24 mouse cellular contexts compared by ENCODE assay signal in genomic region chr19:23041483-23042167, GRCm38 (mm10).
DNase-seq lines count a peak whose midpoint lies in the region; ATAC-seq and TF ChIP-seq lines count a peak whose summit lies in the region.
"Had no signal": no experiment of that assay in that cellular context is flagged by ENCODE, and none has a peak within 500 bp of the region (broad histone marks: within the 10 kb centered on the region; RNA-seq: fewer than 3 reads in every experiment).

No protein-coding gene starts in this region.

- 60% methylated on average over 6 of the region's 6 CpGs for WGBS in lung, embryonic 16.5 days
- WGBS in intestine, embryonic 14.5 days = 65% methylated on average over 6 of the region's 6 CpGs

- peaks cover 3% of the 10 kb centered on the region; the same call in 1 of the 2 replicates for H3K4me1 ChIP-seq in lung, embryonic 16.5 days (replicated peaks; ENCODE audit: control insufficient read depth, insufficient read depth, low read length)
- no peaks in the 10 kb centered on the region for H3K4me1 ChIP-seq in intestine, embryonic 14.5 days (replicated peaks; ENCODE audit: control insufficient read depth, insufficient read depth, low read length)
- H3K4me1 ChIP-seq: embryonic facial prominence, embryonic 15.5 days; forebrain, embryonic 15.5 days; limb, embryonic 15.5 days; lung, embryonic 15.5 days; midbrain, embryonic 12.5 days had no signal

- intact Hi-C loops in left cerebral cortex, adult 2 months (cut with DNase I) = loop anchor here (5.0 kb wide), 1 partner anchor 91 kb away; no protein-coding TSS in a partner anchor

- no peak for TF ChIP-seq CTCF in left cerebral cortex, adult 2 months (IDR thresholded peaks at IDR 0.05)

- no peak overlapping the region for H3K4me2 ChIP-seq in lung, embryonic 16.5 days (ENCODE audit: low read depth, low read length)
- H3K4me2 ChIP-seq in intestine, embryonic 14.5 days (ENCODE audit: low read length) = no peak overlapping the region
- H3K4me2 ChIP-seq: embryonic facial prominence, embryonic 15.5 days; forebrain, embryonic 15.5 days; hindbrain, embryonic 13.5 days; limb, embryonic 15.5 days; lung, embryonic 15.5 days; midbrain, embryonic 12.5 days had no signal

- no peak overlapping the region for H3K4me3 ChIP-seq in lung, embryonic 16.5 days (ENCODE audit: low read length)
- no peak overlapping the region for H3K4me3 ChIP-seq in intestine, embryonic 14.5 days (ENCODE audit: low read depth, low read length)
- H3K4me3 ChIP-seq in left cerebral cortex, adult 2 months = no peak overlapping the region
- H3K4me3 ChIP-seq: embryonic facial prominence, embryonic 15.5 days; forebrain, embryonic 15.5 days; hindbrain, embryonic 13.5 days; limb, embryonic 15.5 days; lung, embryonic 15.5 days; midbrain, embryonic 12.5 days had no signal

- H3K27me3 ChIP-seq in lung, embryonic 16.5 days (ENCODE audit: control insufficient read depth, insufficient read depth, low read depth, low read length) = no peaks in the 10 kb centered on the region
- H3K27me3 ChIP-seq in intestine, embryonic 14.5 days (replicated peaks; ENCODE audit: control insufficient read depth, insufficient read depth, low read length) = no peaks in the 10 kb centered on the region
- H3K27me3 ChIP-seq: embryonic facial prominence, embryonic 15.5 days; forebrain, embryonic 15.5 days; hindbrain, embryonic 13.5 days; limb, embryonic 15.5 days; lung, embryonic 15.5 days; midbrain, embryonic 12.5 days had no signal

- H3K9me3 ChIP-seq in lung, embryonic 16.5 days (ENCODE audit: control insufficient read depth, low read length) = no peaks in the 10 kb centered on the region
- H3K9me3 ChIP-seq in intestine, embryonic 14.5 days (ENCODE audit: control insufficient read depth, low read length) = no peaks in the 10 kb centered on the region
- H3K9me3 ChIP-seq: embryonic facial prominence, embryonic 15.5 days; forebrain, embryonic 15.5 days; hindbrain, embryonic 13.5 days; limb, embryonic 15.5 days; lung, embryonic 15.5 days; midbrain, embryonic 12.5 days had no signal

- no peak overlapping the region for H3K9ac ChIP-seq in lung, embryonic 16.5 days (ENCODE audit: low read length)
- no peak overlapping the region for H3K9ac ChIP-seq in intestine, embryonic 14.5 days (ENCODE audit: low read length)
- H3K9ac ChIP-seq: embryonic facial prominence, embryonic 15.5 days; forebrain, embryonic 15.5 days; hindbrain, embryonic 13.5 days; limb, embryonic 15.5 days; liver, embryonic 14.5 days; lung, embryonic 15.5 days; midbrain, embryonic 12.5 days had no signal

- no peak overlapping the region for H3K27ac ChIP-seq in lung, embryonic 16.5 days (ENCODE audit: low read length)
- H3K27ac ChIP-seq in intestine, embryonic 14.5 days (ENCODE audit: low read depth) = no peak overlapping the region
- no peak overlapping the region for H3K27ac ChIP-seq in left cerebral cortex, adult 2 months
- H3K27ac ChIP-seq: embryonic facial prominence, embryonic 15.5 days; forebrain, embryonic 15.5 days; hindbrain, embryonic 13.5 days; limb, embryonic 15.5 days; liver, embryonic 14.5 days; lung, embryonic 15.5 days; midbrain, embryonic 12.5 days had no signal

- peak; percentile 87 for DNase-seq in heart, adult 11 months
- no peak for DNase-seq in heart, adult 8-10 months (ENCODE audit: low spot score)
- no peak for DNase-seq in lung, postnatal 14 days
- DNase-seq in intestine, embryonic 14.5 days (ENCODE audit: low spot score) = peak; percentile 39
- DNase-seq in kidney, postnatal 25 days = peak; percentile 49 to 72
- no peak for DNase-seq in thymus, postnatal 0 days (ENCODE audit: low spot score)
- DNase-seq in left cerebral cortex, adult 2 months (ENCODE audit: extremely low spot score in 1 of 2, low spot score in 2 of 2) = no peak
- DNase-seq: adrenal gland, postnatal 36 days; cerebellum, adult 11 months; cerebellum, adult 9-11 months; gastrocnemius, postnatal 14 days; heart, adult 18-20 months; left cerebral cortex, postnatal 4 days; right cerebral cortex, postnatal 14 days; spleen, adult 18-20 months; thymus, postnatal 25 days had no signal

- H3K36me3 ChIP-seq in lung, embryonic 16.5 days (ENCODE audit: control insufficient read depth, insufficient read depth, low read length) = no peaks in the 10 kb centered on the region
- no peaks in the 10 kb centered on the region for H3K36me3 ChIP-seq in intestine, embryonic 14.5 days (ENCODE audit: control insufficient read depth, insufficient read depth, low read length)
- H3K36me3 ChIP-seq: embryonic facial prominence, embryonic 15.5 days; forebrain, embryonic 15.5 days; hindbrain, embryonic 13.5 days; limb, embryonic 15.5 days; lung, embryonic 15.5 days; midbrain, embryonic 12.5 days had no signal

- peak; percentile 64 for ATAC-seq in lung, embryonic 16.5 days (ENCODE audit: low read depth)
- ATAC-seq in intestine, embryonic 14.5 days (replicated peaks; ENCODE audit: low FRiP score, low TSS enrichment, low read depth) = no peak
- ATAC-seq: forebrain, embryonic 15.5 days had no signal

Comparison
In these comparisons a context has a peak if more than half of its experiments do, and no peak if none do; other contexts are left out.
1. DNase-seq: peak in heart, adult 11 months (single experiment), intestine, embryonic 14.5 days (single experiment) and kidney, postnatal 25 days (2 of 2); none in heart, adult 8-10 months (single experiment), lung, postnatal 14 days (single experiment), thymus, postnatal 0 days (single experiment) and left cerebral cortex, adult 2 months (0 of 2).